Mouse (Mus musculus): ENCODE data around the gene Ppil6. TPM values are rescaled to one million over a fixed set of nuclear protein-coding genes. Genes with fewer than 3 reads are reported as not detected.

Gene Ppil6
- polyA plus RNA-seq, 1 experiment from 2014 or later, result 11.7 TPM

DNA sequence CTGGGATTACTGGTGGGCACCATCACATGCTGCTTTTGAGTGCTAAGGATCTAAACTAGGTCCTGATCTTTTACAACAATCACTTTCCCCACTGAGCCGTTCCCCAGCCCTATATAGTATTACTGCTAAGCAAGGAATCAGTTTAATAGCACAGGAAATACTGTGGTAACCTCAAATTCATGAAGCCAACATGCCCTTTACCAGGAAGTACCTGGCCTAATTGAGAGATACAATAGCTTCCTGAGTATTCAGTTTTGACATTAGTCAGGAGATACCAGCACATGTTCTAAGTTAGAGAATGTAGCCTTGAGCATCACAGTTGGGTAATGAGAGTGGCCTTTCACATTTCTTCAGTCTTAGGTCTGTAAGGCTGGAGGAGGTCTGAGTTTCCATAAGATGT is 46.5 kb downstream of the Ppil6 start:
- no peak overlapping the region for H3K4me2 ChIP-seq (replicated peaks; ENCODE audit: low read depth, low read length)
- H3K9ac ChIP-seq (replicated peaks; ENCODE audit: low read depth), result no peak overlapping the region
- 83% methylated on average over 1 of the region's 1 CpGs for WGBS
- no peaks in the 10 kb centered on the region; the same call in 1 of the 2 replicates for H3K36me3 ChIP-seq (ENCODE audit: insufficient read depth, low read length)
- H3K4me1 ChIP-seq (ENCODE audit: insufficient read depth, low read depth, low read length), result no peaks in the 10 kb centered on the region
- no peaks in the 10 kb centered on the region for H3K27me3 ChIP-seq (replicated peaks; ENCODE audit: insufficient read depth, low read length)
- no peak overlapping the region for H3K27ac ChIP-seq (ENCODE audit: low read length)
- no peaks in the 10 kb centered on the region for H3K9me3 ChIP-seq (ENCODE audit: low read length)
- TF ChIP-seq EP300 (IDR thresholded peaks at IDR 0.05) (no peak), CTCF (IDR thresholded peaks at IDR 0.05) (no peak)
- H3K4me3 ChIP-seq (ENCODE audit: low read depth, low read length), result no peak overlapping the region
- DNase-seq (ENCODE audit: low spot score) (no peak), ATAC-seq (no peak)

DNA sequence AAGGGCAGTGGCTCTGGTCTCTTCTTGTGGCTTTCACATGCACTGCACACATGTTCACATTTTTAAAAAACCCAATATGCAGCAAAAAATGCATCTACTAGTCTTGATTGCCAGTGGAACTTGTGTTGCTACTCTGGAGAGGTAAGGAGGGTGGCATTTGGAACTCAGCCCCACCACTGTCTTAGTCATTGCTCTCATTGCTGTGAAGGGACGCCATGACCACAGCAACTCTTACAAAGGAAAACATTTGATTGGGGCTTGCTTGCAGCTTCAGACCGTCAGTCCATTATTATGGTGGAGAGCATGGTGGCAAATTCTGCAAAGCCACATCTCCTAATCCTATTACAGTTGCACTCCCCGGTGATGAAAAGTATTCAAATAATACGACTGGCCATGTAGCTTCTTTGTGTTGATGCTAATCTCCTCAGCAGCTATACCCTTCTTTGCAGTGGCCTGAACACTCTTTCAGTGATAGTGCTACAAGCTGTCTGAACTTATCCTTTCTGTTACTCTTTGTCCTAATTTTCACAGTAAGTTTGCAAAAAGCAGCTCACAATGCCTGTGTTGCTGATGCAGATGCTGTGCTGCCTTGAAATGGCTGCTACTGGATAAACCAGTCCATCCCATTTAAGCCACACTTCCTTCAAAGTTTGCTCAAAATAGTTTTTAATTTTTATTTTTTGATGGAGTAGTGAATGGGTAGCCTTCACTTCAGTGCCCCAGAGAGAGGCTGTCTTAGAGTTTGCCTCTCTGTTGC is 47.2 kb downstream of the Ppil6 start:
- DNase-seq (ENCODE audit: low spot score), result no peak
- ATAC-seq, result no peak
- H3K27ac ChIP-seq (ENCODE audit: low read length), result no peak overlapping the region
- no peaks in the 10 kb centered on the region for H3K27me3 ChIP-seq (replicated peaks; ENCODE audit: insufficient read depth, low read length)
- no peak overlapping the region for H3K9ac ChIP-seq (replicated peaks; ENCODE audit: low read depth)
- no peak overlapping the region for H3K4me2 ChIP-seq (replicated peaks; ENCODE audit: low read depth, low read length)
- H3K4me1 ChIP-seq (ENCODE audit: insufficient read depth, low read depth, low read length), result no peaks in the 10 kb centered on the region
- H3K9me3 ChIP-seq (ENCODE audit: low read length), result no peaks in the 10 kb centered on the region
- WGBS, result 97% methylated on average over 4 of the region's 4 CpGs
- no peak for TF ChIP-seq EP300 (IDR thresholded peaks at IDR 0.05)
- no peak for TF ChIP-seq CTCF (IDR thresholded peaks at IDR 0.05)
- no peak overlapping the region for H3K4me3 ChIP-seq (ENCODE audit: low read depth, low read length)
- no peaks in the 10 kb centered on the region; the same call in 1 of the 2 replicates for H3K36me3 ChIP-seq (ENCODE audit: insufficient read depth, low read length)

DNA sequence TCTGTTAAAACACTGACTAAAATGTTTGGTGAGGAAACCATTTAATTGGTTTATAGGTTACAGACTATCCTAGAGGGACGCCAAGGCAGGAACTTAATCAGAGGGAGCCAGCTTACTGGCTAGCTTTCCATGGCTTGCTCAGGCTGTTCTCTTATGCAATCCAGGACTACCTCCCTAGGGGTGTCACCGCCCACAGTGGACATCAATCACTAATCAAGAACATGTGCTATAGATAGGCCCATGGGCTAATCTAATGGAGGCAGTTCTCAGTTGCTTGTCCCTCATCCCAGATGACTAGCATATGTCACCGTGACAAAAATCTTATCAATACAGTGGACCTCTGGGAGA is 47.7 kb downstream of the Ppil6 start:
- DNase-seq (ENCODE audit: low spot score) (no peak), ATAC-seq (no peak)
- Histone ChIP-seq H3K27ac (ENCODE audit: low read length) (no peak overlapping the region), H3K9ac (replicated peaks; ENCODE audit: low read depth) (no peak overlapping the region), H3K4me1 (ENCODE audit: insufficient read depth, low read depth, low read length) (no peaks in the 10 kb centered on the region), H3K27me3 (replicated peaks; ENCODE audit: insufficient read depth, low read length) (no peaks in the 10 kb centered on the region), H3K9me3 (ENCODE audit: low read length) (no peaks in the 10 kb centered on the region), H3K4me2 (replicated peaks; ENCODE audit: low read depth, low read length) (no peak overlapping the region), H3K36me3 (ENCODE audit: insufficient read depth, low read length) (no peaks in the 10 kb centered on the region; the same call in 1 of the 2 replicates), H3K4me3 (ENCODE audit: low read depth, low read length) (no peak overlapping the region)
- WGBS, result 96% methylated on average over 3 of the region's 3 CpGs
- TF ChIP-seq EP300 (IDR thresholded peaks at IDR 0.05) (no peak), CTCF (IDR thresholded peaks at IDR 0.05) (no peak)

DNA sequence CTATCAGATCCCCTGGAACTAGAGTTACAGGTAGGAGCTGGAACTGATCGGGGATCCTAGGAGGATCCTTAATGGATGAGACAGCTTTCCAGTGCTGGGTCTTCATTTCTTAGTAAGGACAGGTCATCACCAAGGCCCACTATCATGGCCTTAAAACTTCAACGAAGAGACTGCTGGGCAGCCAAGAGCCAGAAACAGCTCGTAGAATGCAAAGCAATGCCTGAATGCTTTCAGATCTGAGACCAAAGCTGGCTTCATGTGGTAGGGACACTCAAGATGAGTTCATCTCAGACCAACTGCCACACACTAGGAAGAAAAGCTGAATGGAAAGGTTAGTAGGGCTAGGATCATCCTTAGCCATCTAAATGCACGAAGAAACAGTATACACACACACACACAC is 48.7 kb downstream of the Ppil6 start:
- 95% methylated on average over 4 of the region's 4 CpGs for WGBS
- no peak for TF ChIP-seq EP300 (IDR thresholded peaks at IDR 0.05)
- TF ChIP-seq CTCF (IDR thresholded peaks at IDR 0.05), result no peak
- Histone ChIP-seq H3K36me3 (ENCODE audit: insufficient read depth, low read length) (no peaks in the 10 kb centered on the region), H3K4me1 (ENCODE audit: insufficient read depth, low read depth, low read length) (no peaks in the 10 kb centered on the region), H3K27ac (ENCODE audit: low read length) (no peak overlapping the region), H3K9ac (replicated peaks; ENCODE audit: low read depth) (no peak overlapping the region), H3K27me3 (replicated peaks; ENCODE audit: insufficient read depth, low read length) (no peaks in the 10 kb centered on the region), H3K9me3 (ENCODE audit: low read length) (no peaks in the 10 kb centered on the region), H3K4me3 (ENCODE audit: low read depth, low read length) (no peak overlapping the region), H3K4me2 (replicated peaks; ENCODE audit: low read depth, low read length) (no peak overlapping the region)
- DNase-seq (ENCODE audit: low spot score) (no peak), ATAC-seq (no peak)

DNA sequence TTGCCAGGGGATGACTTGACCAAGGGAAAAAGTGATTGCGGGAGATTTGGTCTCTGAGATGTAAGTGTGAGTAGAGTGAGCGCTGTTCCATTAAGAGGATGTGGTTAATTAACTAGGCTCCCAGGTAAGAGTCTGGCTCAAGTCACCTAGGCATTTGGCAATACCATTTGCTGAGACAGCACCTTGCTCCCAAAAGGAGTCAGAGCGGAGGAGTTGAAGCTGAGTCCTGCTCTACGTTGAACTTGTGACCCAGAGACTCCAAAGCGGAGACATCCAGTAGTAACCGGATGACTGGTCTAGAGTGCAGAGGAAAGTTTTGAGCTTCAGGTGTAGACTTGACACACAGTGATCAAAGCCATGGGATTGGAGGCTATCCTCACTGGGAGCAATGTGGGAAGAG is 51.8 kb downstream of the Ppil6 start:
- no peak for DNase-seq (ENCODE audit: low spot score)
- Histone ChIP-seq H3K4me3 (ENCODE audit: low read depth, low read length) (no peak overlapping the region), H3K27ac (ENCODE audit: low read length) (no peak overlapping the region), H3K36me3 (ENCODE audit: insufficient read depth, low read length) (no peaks in the 10 kb centered on the region), H3K9ac (replicated peaks; ENCODE audit: low read depth) (no peak overlapping the region), H3K9me3 (ENCODE audit: low read length) (no peaks in the 10 kb centered on the region), H3K4me2 (replicated peaks; ENCODE audit: low read depth, low read length) (no peak overlapping the region), H3K4me1 (ENCODE audit: insufficient read depth, low read depth, low read length) (peaks cover 4% of the 10 kb centered on the region; the same call in 1 of the 2 replicates), H3K27me3 (replicated peaks; ENCODE audit: insufficient read depth, low read length) (no peaks in the 10 kb centered on the region)
- no peak for TF ChIP-seq CTCF (IDR thresholded peaks at IDR 0.05)
- no peak for TF ChIP-seq EP300 (IDR thresholded peaks at IDR 0.05)
- no peak for ATAC-seq
- 94% methylated on average over 6 of the region's 6 CpGs for WGBS

DNA sequence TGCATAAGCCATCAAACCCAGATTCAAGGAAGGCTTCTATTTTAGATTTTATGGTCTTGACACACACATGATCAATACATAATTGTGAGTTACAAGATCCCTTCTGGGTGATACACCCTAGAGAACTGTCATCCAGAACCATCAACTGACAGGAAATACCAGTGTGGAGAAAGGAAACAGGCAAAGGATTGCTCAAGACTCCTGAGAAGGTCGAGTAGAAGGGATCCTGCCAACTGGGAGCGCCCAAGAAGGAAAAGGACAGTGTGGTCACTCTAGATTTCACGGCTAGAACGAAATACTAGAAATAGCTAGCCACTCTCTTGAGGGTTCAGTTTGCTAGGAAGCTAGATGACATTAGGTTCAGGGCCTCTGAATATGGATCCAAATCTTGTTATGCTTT is 53.2 kb downstream of the Ppil6 start:
- no peaks in the 10 kb centered on the region for H3K27me3 ChIP-seq (replicated peaks; ENCODE audit: insufficient read depth, low read length)
- WGBS, result 70% methylated on average over 4 of the region's 4 CpGs
- no peaks in the 10 kb centered on the region for H3K9me3 ChIP-seq (ENCODE audit: low read length)

More for the DNA sequence above, 53.2 kb downstream of the Ppil6 start:
- H3K27ac ChIP-seq (ENCODE audit: low read length), result no peak overlapping the region
- DNase-seq (ENCODE audit: low spot score) (no peak), ATAC-seq (no peak)
- H3K4me2 ChIP-seq (replicated peaks; ENCODE audit: low read depth, low read length), result no peak overlapping the region
- peaks cover 4% of the 10 kb centered on the region; the same call in 1 of the 2 replicates for H3K4me1 ChIP-seq (ENCODE audit: insufficient read depth, low read depth, low read length)
- H3K4me3 ChIP-seq (ENCODE audit: low read depth, low read length), result no peak overlapping the region
- H3K9ac ChIP-seq (replicated peaks; ENCODE audit: low read depth), result no peak overlapping the region
- H3K36me3 ChIP-seq (ENCODE audit: insufficient read depth, low read length), result no peaks in the 10 kb centered on the region
- TF ChIP-seq EP300 (IDR thresholded peaks at IDR 0.05) (no peak), CTCF (IDR thresholded peaks at IDR 0.05) (no peak)
